Mouse (Mus musculus) kidney, embryonic 16.5 days (tissue): Measurements from ENCODE around the gene Ces3b. TPM values are rescaled to one million over a fixed set of nuclear protein-coding genes. Genes with fewer than 3 reads are reported as not detected.
"Not testable (repeated sequence)": the region's sequence is repeated elsewhere in the genome, so short reads cannot be mapped to it uniquely, and the experiment has no call there.

Source experiments
- ATAC-seq: fragments of 200-750 bp; cut with Nextera tagmentation; 2 replicates; pipeline ENCODE4 v1.8.0; 2017; ENCODE audit warnings: moderate TSS enrichment; ENCODE audit not compliant: low FRiP score, low TSS enrichment
- H3K27ac ChIP-seq: fragments of 300-500 bp; sonication (generic); 2 replicates; pipeline ENCODE4 v1.5.1; 2014; ENCODE audit warnings: low read length
- H3K27me3 ChIP-seq: fragments of 300-500 bp; sonication (generic); 2 replicates; pipeline ENCODE4 v1.6.1; 2014; ENCODE audit warnings: low read length, control low read depth, mixed read lengths; ENCODE audit not compliant: insufficient read depth
- H3K36me3 ChIP-seq: fragments of 300-500 bp; sonication (generic); 2 replicates; pipeline ENCODE4 v1.6.1; 2014; ENCODE audit warnings: low read length, control low read depth, mixed read lengths; ENCODE audit not compliant: insufficient read depth
- H3K4me1 ChIP-seq: fragments of 300-500 bp; sonication (generic); 2 replicates; pipeline ENCODE4 v1.6.1; 2014; ENCODE audit warnings: low read length, control low read depth, mixed read lengths; ENCODE audit not compliant: insufficient read depth
- H3K4me2 ChIP-seq: fragments of 300-500 bp; sonication (generic); replicated peaks from 2 replicates; pipeline ENCODE4 v1.6.1; 2014; ENCODE audit warnings: low read depth, low read length
- H3K4me3 ChIP-seq: fragments of 300-500 bp; sonication (generic); 2 replicates; pipeline ENCODE4 v1.5.1; 2014; ENCODE audit warnings: mild to moderate bottlenecking, low read length
- H3K9ac ChIP-seq: fragments of 300-500 bp; sonication (generic); replicated peaks from 2 replicates; pipeline ENCODE4 v1.6.1; 2014; ENCODE audit warnings: low read length
- H3K9me3 ChIP-seq: fragments of 300-500 bp; sonication (generic); 2 replicates; pipeline ENCODE4 v1.6.1; 2016; ENCODE audit warnings: low read length, control low read depth
- WGBS: fragments of 180-500 bp; shearing (Covaris S2); extraction: QIAGEN DNeasy Blood & Tissue Kit; methylation state at CpG from one replicate; pipeline ENCODE4 v1.1.7; 2014; 5-methylcytosine and 5-hydroxymethylcytosine counted together
- polyA plus RNA-seq: library from polyadenylated mRNA; unstranded; fragments of >200 nt; fragmentation: Nextera tagmentation; extraction: Ambion mirVana; gene quantifications from 2 replicates; pipeline ENCODE4 v1.2.1, GENCODE M21; 2015

Gene Ces3b
- not detected in 2 replicates for polyA plus RNA-seq

GRCm38 (mm10) chr8:105083449-105084050 lies at the start of gene Ces3b:
Gene Ces3b, plus strand, starts transcription at chr8:105083753.
- no peak within 1 kb of the TSS for H3K27ac ChIP-seq
- no peaks in the 10 kb centered on the region for H3K36me3 ChIP-seq
- H3K27me3 ChIP-seq = no peaks in the 10 kb centered on the region
- no peak within 1 kb of the TSS for H3K4me2 ChIP-seq
- ATAC-seq = no peak
- no peak within 1 kb of the TSS for H3K9ac ChIP-seq
- H3K4me3 ChIP-seq = no peak within 1 kb of the TSS
- WGBS = 67% methylated on average over 7 of the region's 7 CpGs
- H3K9me3 ChIP-seq = no peaks in the 10 kb centered on the region
- H3K4me1 ChIP-seq = no peaks in the 10 kb centered on the region

DNA sequence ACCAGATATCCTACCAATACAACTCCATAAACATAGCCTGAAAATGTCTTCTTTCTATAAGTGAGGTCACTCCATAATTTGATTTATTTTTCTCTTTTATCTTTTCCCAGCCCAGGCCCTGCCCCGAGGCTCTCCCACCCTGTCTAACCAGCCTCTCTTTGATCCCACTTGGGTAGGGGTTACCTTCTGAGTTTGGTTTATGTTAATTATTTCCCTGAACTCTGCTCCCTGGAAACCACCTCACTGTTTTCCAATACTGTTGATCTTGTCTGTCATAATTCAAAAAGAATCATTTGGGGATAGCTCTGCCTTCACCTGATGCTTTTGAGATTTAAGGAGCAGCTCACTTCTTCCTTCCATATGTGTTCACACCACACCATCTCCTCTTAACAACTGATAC lies 40.0 kb upstream of the Ces3b start:
- Histone ChIP-seq H3K4me3 (no peak overlapping the region), H3K27ac (no peak overlapping the region), H3K27me3 (no peaks in the 10 kb centered on the region), H3K4me2 (no peak overlapping the region), H3K36me3 (no peaks in the 10 kb centered on the region), H3K4me1 (no peaks in the 10 kb centered on the region), H3K9ac (no peak overlapping the region), H3K9me3 (no peaks in the 10 kb centered on the region)
- 35% methylated on average over 1 of the region's 1 CpGs for WGBS
- ATAC-seq = no peak

DNA sequence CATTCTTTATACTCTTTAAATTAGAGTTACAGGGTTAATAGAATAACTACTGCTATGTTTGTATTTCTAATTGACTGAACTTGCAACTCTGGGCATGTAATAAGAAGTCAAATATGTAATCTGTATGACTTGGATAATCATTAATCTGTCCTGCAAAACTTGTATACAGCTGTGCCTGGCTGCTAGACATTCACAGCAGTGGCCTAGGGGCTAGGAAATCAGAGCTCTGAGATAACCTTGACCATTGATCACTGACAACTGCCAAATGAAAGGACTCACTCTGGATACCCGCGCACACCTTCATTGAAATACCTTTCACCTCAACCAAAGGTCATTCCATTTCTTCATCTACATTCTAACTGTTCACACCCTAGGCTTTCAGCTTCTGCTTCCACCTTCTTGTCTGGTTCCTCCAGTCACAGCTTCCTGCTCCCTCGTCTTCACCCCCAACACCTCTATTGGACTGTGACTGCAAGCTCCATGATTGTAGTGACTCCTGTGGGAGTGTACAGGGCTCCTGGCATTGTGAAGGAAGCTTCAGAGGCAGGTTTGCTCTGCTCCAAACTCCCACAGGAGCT lies 37.6 kb upstream of the Ces3b start:
- no peak overlapping the region for H3K27ac ChIP-seq
- no peak overlapping the region for H3K4me2 ChIP-seq
- WGBS = 81% methylated on average over 3 of the region's 3 CpGs
- no peaks in the 10 kb centered on the region for H3K27me3 ChIP-seq
- H3K9me3 ChIP-seq = no peaks in the 10 kb centered on the region
- ATAC-seq = no peak
- H3K36me3 ChIP-seq = no peaks in the 10 kb centered on the region
- H3K9ac ChIP-seq = no peak overlapping the region
- no peak overlapping the region for H3K4me3 ChIP-seq
- H3K4me1 ChIP-seq = no peaks in the 10 kb centered on the region

GRCm38 (mm10) chr8:105048371-105048854 lies 35.1 kb upstream of the Ces3b start, which contains the start of gene Ces3a:
Gene Ces3a, plus strand, starts transcription at chr8:105048601.
- Histone ChIP-seq H3K36me3 (no peaks in the 10 kb centered on the region), H3K27ac (no peak within 1 kb of the TSS), H3K4me3 (no peak within 1 kb of the TSS), H3K9me3 (no peaks in the 10 kb centered on the region), H3K4me1 (no peaks in the 10 kb centered on the region), H3K4me2 (no peak within 1 kb of the TSS), H3K9ac (no peak within 1 kb of the TSS), H3K27me3 (no peaks in the 10 kb centered on the region)
- ATAC-seq = no peak
- WGBS = 85% methylated on average over 3 of the region's 3 CpGs

DNA sequence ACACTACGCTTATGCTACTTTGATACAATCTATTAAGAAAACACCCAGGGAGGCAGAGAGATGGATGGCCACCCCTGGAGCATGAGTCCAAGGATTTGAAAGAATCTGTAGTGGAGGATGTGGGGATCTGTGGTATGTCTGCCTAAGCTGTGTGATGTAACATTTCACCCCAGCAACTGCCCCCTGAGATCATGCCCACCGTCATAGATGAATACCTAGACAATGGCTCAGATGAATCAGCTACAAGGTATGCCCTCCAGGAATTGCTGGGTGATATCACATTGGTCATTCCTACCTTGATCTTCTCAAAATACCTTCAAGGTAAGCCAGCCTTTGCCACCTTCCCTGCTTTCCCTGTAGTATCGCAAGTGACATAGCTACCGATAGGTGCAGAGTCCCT lies 27.3 kb upstream of the Ces3b start:
- H3K27me3 ChIP-seq = no peaks in the 10 kb centered on the region
- no peak for ATAC-seq
- no peaks in the 10 kb centered on the region for H3K4me1 ChIP-seq
- no peaks in the 10 kb centered on the region for H3K36me3 ChIP-seq
- WGBS = 93% methylated on average over 4 of the region's 4 CpGs
- no peak overlapping the region for H3K4me3 ChIP-seq
- H3K4me2 ChIP-seq = no peak overlapping the region
- H3K27ac ChIP-seq = no peak overlapping the region
- H3K9me3 ChIP-seq = no peaks in the 10 kb centered on the region
- H3K9ac ChIP-seq = no peak overlapping the region

- Histone ChIP-seq H3K4me1 (no peaks in the 10 kb centered on the region), H3K4me2 (no peak overlapping the region)
Measured at GRCm38 (mm10) chr8:105060056-105060455, 23.5 kb upstream of the Ces3b start.

GRCm38 (mm10) chr8:105066761-105067160 lies 16.8 kb upstream of the Ces3b start:
- Histone ChIP-seq H3K4me2 (no peak overlapping the region), H3K36me3 (no peaks in the 10 kb centered on the region), H3K4me1 (no peaks in the 10 kb centered on the region), H3K9me3 (peaks cover 3% of the 10 kb centered on the region; the same call in 1 of the 2 replicates), H3K27ac (no peak overlapping the region), H3K27me3 (no peaks in the 10 kb centered on the region), H3K9ac (no peak overlapping the region), H3K4me3 (no peak overlapping the region)
- 0% methylated on average over 1 of the region's 1 CpGs for WGBS
- ATAC-seq = no peak

More at GRCm38 (mm10) chr8:105060056-105060455, 23.5 kb upstream of the Ces3b start:
- no peaks in the 10 kb centered on the region for H3K27me3 ChIP-seq
- H3K4me3 ChIP-seq = no peak overlapping the region
- no peak for ATAC-seq
- H3K9ac ChIP-seq = no peak overlapping the region
- H3K9me3 ChIP-seq = peaks cover 3% of the 10 kb centered on the region; the same call in 1 of the 2 replicates
- no peaks in the 10 kb centered on the region for H3K36me3 ChIP-seq
- no peak overlapping the region for H3K27ac ChIP-seq

DNA sequence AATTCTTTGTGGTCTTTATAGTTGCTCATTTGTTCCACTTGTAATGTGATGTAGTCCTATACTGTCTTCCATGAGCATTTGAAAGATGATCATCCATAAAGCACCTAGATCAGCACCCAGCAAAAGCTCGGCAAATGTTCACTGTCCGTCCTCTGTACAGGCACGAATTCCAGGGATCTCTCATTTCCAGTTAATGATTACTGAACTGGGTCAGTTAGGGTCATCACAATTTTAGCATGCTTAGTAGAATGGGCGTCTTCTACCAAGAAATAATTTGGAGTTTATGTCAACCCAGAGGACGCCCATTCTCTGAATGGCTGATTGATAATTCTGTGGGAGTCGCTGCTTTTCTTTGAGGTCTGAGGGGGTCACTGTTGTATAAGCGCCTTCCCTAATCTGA lies 15.6 kb upstream of the Ces3b start:
- H3K4me3 ChIP-seq, ATAC-seq, H3K36me3 ChIP-seq, H3K27ac ChIP-seq, H3K4me2 ChIP-seq, H3K9me3 ChIP-seq, H3K4me1 ChIP-seq, H3K27me3 ChIP-seq, H3K9ac ChIP-seq: not testable (repeated sequence)
- WGBS = 56% methylated on average over 7 of the region's 7 CpGs

GRCm38 (mm10) chr8:105068971-105069370 lies 14.6 kb upstream of the Ces3b start:
- Histone ChIP-seq H3K4me3 (no peak overlapping the region), H3K4me1 (no peaks in the 10 kb centered on the region), H3K36me3 (no peaks in the 10 kb centered on the region), H3K9ac (no peak overlapping the region), H3K27me3 (no peaks in the 10 kb centered on the region), H3K27ac (no peak overlapping the region), H3K9me3 (no peaks in the 10 kb centered on the region), H3K4me2 (no peak overlapping the region)
- ATAC-seq = no peak

DNA sequence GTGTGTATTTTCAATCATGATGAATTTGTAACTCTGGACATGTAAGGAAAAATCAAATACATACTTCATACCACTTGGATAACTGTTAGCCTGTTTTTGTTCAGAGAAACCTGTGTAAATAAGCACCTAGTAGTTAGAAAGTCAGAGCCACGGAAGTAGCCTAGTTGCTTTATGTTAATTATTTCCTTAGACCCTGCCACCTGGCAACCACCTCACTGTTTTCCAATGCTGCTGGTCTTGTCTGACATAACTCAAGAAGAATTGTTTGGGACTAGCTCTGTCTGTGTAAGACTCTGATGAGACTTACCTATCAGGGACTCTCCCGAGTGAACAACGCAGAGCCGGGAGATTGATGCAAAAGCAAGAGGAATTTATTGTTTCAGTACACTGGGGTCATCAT lies 7.0 kb upstream of the Ces3b start:
- 95% methylated on average over 4 of the region's 4 CpGs for WGBS
- H3K27ac ChIP-seq = no peak overlapping the region
- no peak overlapping the region for H3K9ac ChIP-seq
- no peaks in the 10 kb centered on the region for H3K9me3 ChIP-seq
- ATAC-seq = no peak
- no peaks in the 10 kb centered on the region for H3K27me3 ChIP-seq
- H3K4me3 ChIP-seq = no peak overlapping the region
- H3K4me2 ChIP-seq = no peak overlapping the region
- H3K4me1 ChIP-seq = no peaks in the 10 kb centered on the region
- H3K36me3 ChIP-seq = no peaks in the 10 kb centered on the region
